ENCODE assay signal across 24 mouse cellular contexts in genomic region chr4:49557375-49557774, GRCm38 (mm10). TPM values are rescaled to one million over a fixed set of nuclear protein-coding genes. Genes with fewer than 3 reads are reported as not detected.
"Had no signal": no experiment of that assay in that cellular context is flagged by ENCODE, and none has a peak within 500 bp of the region (broad histone marks: within the 10 kb centered on the region; RNA-seq: fewer than 3 reads in every experiment).

No protein-coding gene starts in this region.

- H3K9ac ChIP-seq: liver, embryonic 13.5 days; lung, embryonic 14.5 days; midbrain, embryonic 13.5 days; neural tube, embryonic 13.5 days had no signal

- H3K4me3 ChIP-seq: layer of hippocampus, adult 2 months; left cerebral cortex, adult 2 months; liver, embryonic 13.5 days; midbrain, embryonic 13.5 days; myocyte; neural tube, embryonic 13.5 days had no signal

- H3K27ac ChIP-seq: kidney, postnatal 0 days; layer of hippocampus, adult 2 months; left cerebral cortex, adult 2 months; macrophage; midbrain, embryonic 13.5 days; neural tube, embryonic 13.5 days had no signal

- H3K9me3 ChIP-seq: liver, embryonic 13.5 days; midbrain, embryonic 13.5 days; neural tube, embryonic 13.5 days had no signal

- H3K27me3 ChIP-seq: liver, embryonic 13.5 days; midbrain, embryonic 13.5 days; neural tube, embryonic 13.5 days had no signal

- H3K4me2 ChIP-seq: liver, embryonic 13.5 days; lung, embryonic 14.5 days; midbrain, embryonic 13.5 days; neural tube, embryonic 13.5 days had no signal

- H3K36me3 ChIP-seq: liver, embryonic 13.5 days; midbrain, embryonic 13.5 days; neural tube, embryonic 13.5 days had no signal

- DNase-seq: kidney, adult 2 months; kidney, postnatal 25 days; layer of hippocampus, postnatal 36 days; liver, embryonic 13.5 days; lung, embryonic 14.5 days; retina, postnatal 1 day; right cerebral cortex, postnatal 25 days; thymus, adult 2 months; thymus, postnatal 14 days; thymus, postnatal 4 days had no signal

- H3K4me1 ChIP-seq: liver, embryonic 13.5 days; midbrain, embryonic 13.5 days; neural tube, embryonic 13.5 days had no signal

- ATAC-seq: lung, postnatal 0 days; midbrain, embryonic 13.5 days; midbrain, embryonic 16.5 days had no signal

RNA-seq across cellular contexts. Expression of gene Aldob, which starts 8.0 kb away (rescaled TPM):
- total RNA-seq: megakaryocyte, adult 5-6 weeks; monocyte, adult 5-6 weeks; neutrophil, adult 5-6 weeks had no signal
- polyA plus RNA-seq: lung, embryonic 14.5 days; macrophage; myocyte had no signal

RNA-seq across cellular contexts. Expression of gene Tmem246, which starts 40.3 kb away (rescaled TPM):
- total RNA-seq: megakaryocyte, adult 5-6 weeks; monocyte, adult 5-6 weeks; neutrophil, adult 5-6 weeks had no signal
- polyA plus RNA-seq: macrophage had no signal

RNA-seq across cellular contexts. Expression of gene Baat, which starts 51.0 kb away (rescaled TPM):
- total RNA-seq: megakaryocyte, adult 5-6 weeks; monocyte, adult 5-6 weeks; neutrophil, adult 5-6 weeks had no signal
- polyA plus RNA-seq: kidney, embryonic 14.5 days; lung, embryonic 14.5 days; lung, postnatal 0 days; macrophage; midbrain, embryonic 13.5 days; myocyte; neural tube, embryonic 13.5 days; spleen, adult 2 months; thymus, adult 2 months had no signal
